9 mouse cellular contexts compared by ENCODE assay signal in the genomic region with DNA sequence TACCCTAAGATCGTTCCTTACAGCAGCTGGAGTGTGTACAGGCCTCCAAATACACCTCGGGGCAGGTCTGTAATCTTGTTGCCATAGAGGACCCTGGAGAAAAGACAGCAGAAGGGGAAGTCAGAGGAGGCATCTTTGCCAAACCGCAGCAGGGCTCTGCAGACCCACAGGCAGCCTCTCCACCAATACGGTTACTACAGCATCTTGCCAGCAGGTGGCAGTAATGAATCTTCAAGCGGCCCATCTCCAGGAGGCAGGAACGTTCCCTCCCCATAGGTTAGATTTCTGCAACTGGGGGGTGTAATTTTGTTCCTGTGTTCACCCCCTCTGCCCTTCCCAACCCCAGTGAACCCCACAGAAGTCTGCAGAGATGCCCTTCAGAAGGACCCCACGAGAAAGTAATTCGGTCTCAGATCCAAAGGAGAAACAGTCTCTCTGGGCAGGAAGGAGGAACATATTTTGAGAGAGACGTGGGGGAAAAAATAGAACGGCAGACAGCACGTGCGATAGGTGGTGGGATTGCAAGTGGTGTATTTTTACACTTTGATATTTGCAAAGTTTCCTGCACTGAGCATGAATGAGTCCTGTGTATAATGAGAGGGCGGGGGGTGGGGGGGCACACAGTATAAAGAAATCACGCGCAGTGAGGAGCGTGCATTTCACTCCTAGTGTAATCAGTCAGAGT.
A peak's percentile ranks its signal among the peaks of the same experiment; 100 is the strongest.
DNase-seq lines count a peak whose midpoint lies in the region; ATAC-seq and TF ChIP-seq lines count a peak whose summit lies in the region.
"Had no signal": no experiment of that assay in that cellular context is flagged by ENCODE, and none has a peak within 500 bp of the region (broad histone marks: within the 10 kb centered on the region; RNA-seq: fewer than 3 reads in every experiment).

No protein-coding gene starts in this region.

- no peak overlapping the region for H3K4me3 ChIP-seq in kidney, embryonic 15.5 days (replicated peaks)
- no peak overlapping the region for H3K4me3 ChIP-seq in cerebellum, adult 2 months (replicated peaks; ENCODE audit: insufficient read depth, low read depth, low read length)
- no peak overlapping the region for H3K4me3 ChIP-seq in hindbrain, embryonic 14.5 days (replicated peaks; ENCODE audit: low read length)
- no peak overlapping the region for H3K4me3 ChIP-seq in stomach, postnatal 0 days (ENCODE audit: low read depth, low read length)
- H3K4me3 ChIP-seq: stomach, embryonic 15.5 days had no signal

- no peak overlapping the region for H3K9ac ChIP-seq in kidney, embryonic 15.5 days
- H3K9ac ChIP-seq in hindbrain, embryonic 14.5 days: no peak overlapping the region
- no peak overlapping the region for H3K9ac ChIP-seq in stomach, postnatal 0 days (ENCODE audit: low read length)
- H3K9ac ChIP-seq: stomach, embryonic 15.5 days had no signal

- ATAC-seq in kidney, embryonic 15.5 days (replicated peaks; ENCODE audit: low FRiP score): no peak
- ATAC-seq in frontal cortex, adult (ENCODE audit: low TSS enrichment): peak; percentile 72
- ATAC-seq in hindbrain, embryonic 14.5 days (ENCODE audit: low FRiP score): no peak
- ATAC-seq in monocyte, adult 5-6 weeks (replicated peaks; ENCODE audit: insufficient number of reproducible peaks, low FRiP score, low TSS enrichment, poor library complexity, severe bottlenecking): peak; percentile 70
- peak; percentile 43; the same call in 1 of the 2 replicates for ATAC-seq in stomach, postnatal 0 days (ENCODE audit: low FRiP score, low TSS enrichment)

- no peak overlapping the region for H3K4me2 ChIP-seq in kidney, embryonic 15.5 days
- no peak overlapping the region for H3K4me2 ChIP-seq in hindbrain, embryonic 14.5 days (replicated peaks)
- no peak overlapping the region for H3K4me2 ChIP-seq in stomach, postnatal 0 days (replicated peaks; ENCODE audit: low read depth)
- H3K4me2 ChIP-seq: stomach, embryonic 15.5 days had no signal

- peaks cover 6% of the 10 kb centered on the region; the same call in 1 of the 2 replicates for H3K4me1 ChIP-seq in kidney, embryonic 15.5 days
- H3K4me1 ChIP-seq in cerebellum, adult 2 months (ENCODE audit: control insufficient read depth, insufficient read depth, low read length): no peaks in the 10 kb centered on the region
- peaks cover 26% of the 10 kb centered on the region; the same call in 1 of the 2 replicates for H3K4me1 ChIP-seq in hindbrain, embryonic 14.5 days (replicated peaks; ENCODE audit: control insufficient read depth, insufficient read depth, low read length)
- H3K4me1 ChIP-seq in stomach, postnatal 0 days (replicated peaks; ENCODE audit: control insufficient read depth, insufficient read depth): no peaks in the 10 kb centered on the region
- H3K4me1 ChIP-seq: stomach, embryonic 15.5 days had no signal

- no peaks in the 10 kb centered on the region for H3K36me3 ChIP-seq in kidney, embryonic 15.5 days
- H3K36me3 ChIP-seq in hindbrain, embryonic 14.5 days (replicated peaks; ENCODE audit: control insufficient read depth, insufficient read depth): peaks cover 7% of the 10 kb centered on the region
- H3K36me3 ChIP-seq in stomach, postnatal 0 days (ENCODE audit: control insufficient read depth, insufficient read depth, low read length): no peaks in the 10 kb centered on the region
- H3K36me3 ChIP-seq: stomach, embryonic 15.5 days had no signal

- no peak overlapping the region for H3K27ac ChIP-seq in kidney, embryonic 15.5 days
- H3K27ac ChIP-seq in cerebellum, adult 2 months (ENCODE audit: insufficient read depth, low read length): no peak overlapping the region
- no peak overlapping the region for H3K27ac ChIP-seq in hindbrain, embryonic 14.5 days
- H3K27ac ChIP-seq in stomach, postnatal 0 days (replicated peaks): no peak overlapping the region
- H3K27ac ChIP-seq: stomach, embryonic 15.5 days had no signal

- TF ChIP-seq CTCF in cerebellum, adult 2 months (IDR thresholded peaks at IDR 0.05; ENCODE audit: borderline replicate concordance, insufficient read depth, low read depth, low read length): peak; percentile 75
- peak; percentile 86 for TF ChIP-seq CTCF in stomach, postnatal 0 days (IDR thresholded peaks at IDR 0.05; ENCODE audit: low read depth)

- intact Hi-C loops in left cerebral cortex, postnatal 36 days (cut with DNase I): loop anchor here (2.0 kb wide), 1 partner anchor 116 kb away; no protein-coding TSS in a partner anchor

- TF ChIP-seq EP300 in stomach, postnatal 0 days (optimal IDR thresholded peaks at IDR 0.05): no peak

- DNase-seq in kidney, adult 11 months: peak; percentile 32
- DNase-seq in cerebellum, adult 2 months: peak; percentile 51 to 65
- peak; percentile 90 for DNase-seq in hindbrain, embryonic 14.5 days (ENCODE audit: low spot score)
- DNase-seq in left cerebral cortex, postnatal 36 days (ENCODE audit: low spot score in 2 of 2): peak; percentile 80 to 82
- DNase-seq in stomach, postnatal 0 days (ENCODE audit: low spot score): peak; percentile 78

- H3K27me3 ChIP-seq in kidney, embryonic 15.5 days: peaks cover 5% of the 10 kb centered on the region; the same call in 1 of the 2 replicates
- no peaks in the 10 kb centered on the region for H3K27me3 ChIP-seq in cerebellum, adult 2 months (ENCODE audit: control insufficient read depth, insufficient read depth, low read length)
- H3K27me3 ChIP-seq in hindbrain, embryonic 14.5 days (ENCODE audit: control insufficient read depth, insufficient read depth, low read length): no peaks in the 10 kb centered on the region
- no peaks in the 10 kb centered on the region for H3K27me3 ChIP-seq in stomach, postnatal 0 days (ENCODE audit: control insufficient read depth, insufficient read depth, low read length)
- H3K27me3 ChIP-seq: stomach, embryonic 15.5 days had no signal

- WGBS in kidney, embryonic 15.5 days: 46% methylated on average over 16 of the region's 16 CpGs
- WGBS in cerebellum, adult 2 months: 36% methylated on average over 16 of the region's 16 CpGs
- WGBS in hindbrain, embryonic 14.5 days: 44% methylated on average over 16 of the region's 16 CpGs
- WGBS in stomach, postnatal 0 days: 39% methylated on average over 16 of the region's 16 CpGs

- no peak for TF ChIP-seq POLR2A in cerebellum, adult 2 months (IDR thresholded peaks at IDR 0.05; ENCODE audit: borderline replicate concordance, insufficient read depth, low read length)

- no peaks in the 10 kb centered on the region for H3K9me3 ChIP-seq in kidney, embryonic 15.5 days (replicated peaks)
- no peaks in the 10 kb centered on the region for H3K9me3 ChIP-seq in hindbrain, embryonic 14.5 days (ENCODE audit: control insufficient read depth, low read length)
- no peaks in the 10 kb centered on the region for H3K9me3 ChIP-seq in stomach, postnatal 0 days (ENCODE audit: control insufficient read depth, low read length)
- H3K9me3 ChIP-seq: stomach, embryonic 15.5 days had no signal

Comparison
In these comparisons a context has a peak if more than half of its experiments do, and no peak if none do; other contexts are left out.
1. DNase-seq: peak in every context shown above with its lines; median percentile 90 in hindbrain, embryonic 14.5 days; 81 in left cerebral cortex, postnatal 36 days; 78 in stomach, postnatal 0 days; 58 in cerebellum, adult 2 months; 32 in kidney, adult 11 months.
2. ATAC-seq: peak in frontal cortex, adult (single experiment), monocyte, adult 5-6 weeks (single experiment) and stomach, postnatal 0 days (single experiment); none in kidney, embryonic 15.5 days (single experiment) and hindbrain, embryonic 14.5 days (single experiment).